Mouse (Mus musculus) B cell, adult 2 months (primary cell): ENCODE data around the gene Sertad2.

ENCODE experiments used
- DNase-seq, 2 experiments: peaks; one replicate each; pipeline ENCODE4 v3.0.0; 2022

Gene Sertad2

GRCm38 (mm10) chr11:20542739-20543452, at the start of gene Sertad2:
Sertad2 (plus strand) TSS chr11:20543253.
- DNase-seq = peak; percentile 94 to 96

GRCm38 (mm10) chr11:20493922-20494626, 49.0 kb upstream of the Sertad2 start:
- DNase-seq = no peak

GRCm38 (mm10) chr11:20500516-20500915, 42.5 kb upstream of the Sertad2 start:
- DNase-seq = peak; percentile 37 to 42

- no peak for DNase-seq
These were observed 41.7 kb upstream of the Sertad2 start for GRCm38 (mm10) chr11:20501160-20501955.

GRCm38 (mm10) chr11:20513574-20513973, 29.5 kb upstream of the Sertad2 start:
- no peak for DNase-seq

DNA sequence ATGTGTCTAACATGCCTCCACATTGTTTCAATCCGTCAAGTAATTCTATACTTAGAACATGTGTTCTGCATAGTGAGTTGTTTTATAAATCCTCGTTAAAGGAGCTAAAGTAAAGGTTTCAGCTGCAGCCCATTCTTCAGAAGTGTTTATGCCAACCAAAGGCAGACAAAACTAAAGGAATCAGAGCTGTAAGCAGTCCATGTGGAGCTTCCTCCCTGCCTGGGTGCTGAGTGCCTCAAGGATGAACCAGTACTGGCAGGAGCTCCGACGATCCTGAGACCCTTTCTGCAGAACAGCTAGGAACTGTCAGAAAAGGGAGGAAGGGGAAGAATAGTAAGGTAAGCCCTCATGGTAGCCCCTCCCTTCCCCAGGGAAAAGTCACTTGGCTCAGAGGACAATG, 28.3 kb upstream of the Sertad2 start:
- DNase-seq = no peak

DNA sequence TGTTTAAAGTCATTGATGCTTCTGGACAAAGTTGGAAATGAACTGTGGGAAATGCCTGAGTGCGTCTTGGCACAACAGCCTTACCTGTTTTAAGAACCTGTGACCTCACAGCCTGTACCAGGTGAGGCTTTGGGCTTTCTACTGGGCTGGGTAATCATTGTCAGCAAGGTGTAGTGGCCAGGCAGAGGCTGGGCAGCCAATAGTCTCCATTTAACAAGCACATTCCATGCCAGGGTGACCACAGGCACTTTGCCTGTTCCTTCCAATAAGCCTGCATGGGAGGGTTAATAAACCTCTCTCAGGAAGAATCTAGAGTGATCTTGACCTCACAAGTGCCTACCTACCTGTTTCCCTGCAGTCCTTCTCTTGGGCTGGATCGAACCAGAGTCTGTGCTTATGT, 21.7 kb upstream of the Sertad2 start:
- DNase-seq = no peak

- no peak for DNase-seq
These were observed 20.3 kb upstream of the Sertad2 start for GRCm38 (mm10) chr11:20522750-20523149.

GRCm38 (mm10) chr11:20524435-20524834, 18.6 kb upstream of the Sertad2 start:
- no peak for DNase-seq

DNA sequence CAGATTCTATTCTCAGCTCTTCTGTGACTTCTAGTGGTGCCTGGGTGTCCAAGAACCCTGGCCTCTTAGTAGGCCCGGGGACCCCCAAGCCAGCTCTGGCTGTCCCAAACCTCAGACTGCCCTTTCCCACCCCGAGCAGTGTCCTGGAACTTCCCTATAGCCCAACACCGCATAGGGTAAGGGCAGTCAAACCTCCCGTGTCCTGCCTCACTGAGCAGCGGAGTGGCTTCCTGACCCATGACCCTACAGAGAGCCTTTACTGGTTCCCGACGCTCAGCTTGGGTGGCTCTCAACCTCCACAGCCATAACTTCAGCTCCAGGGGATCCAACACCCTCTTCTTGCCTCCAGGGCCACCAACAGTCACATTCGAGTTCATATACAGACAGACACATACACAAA, 17.1 kb upstream of the Sertad2 start:
- DNase-seq = no peak

DNA sequence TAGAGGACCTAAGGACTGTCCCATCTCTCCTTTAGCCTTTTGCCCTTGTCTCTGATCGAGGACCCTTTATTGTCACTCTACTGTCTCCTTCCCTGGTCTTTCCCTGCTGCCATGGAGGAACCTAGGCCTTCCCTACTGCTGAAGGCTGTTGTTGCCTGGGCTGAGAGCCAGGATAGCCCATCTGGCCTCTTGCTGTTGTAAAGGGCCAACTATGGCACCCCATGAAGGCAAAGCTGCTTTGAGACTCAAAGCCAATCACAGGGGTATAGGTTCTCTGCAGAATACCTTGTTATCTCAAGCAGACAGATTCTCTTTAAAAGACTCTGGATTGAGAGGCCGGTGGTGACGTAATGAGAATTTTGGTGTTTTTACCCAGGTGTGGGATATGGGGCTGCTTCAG, 15.2 kb upstream of the Sertad2 start:
- no peak for DNase-seq

- no peak for DNase-seq
These were observed 11.4 kb upstream of the Sertad2 start for GRCm38 (mm10) chr11:20531682-20531991.

DNA sequence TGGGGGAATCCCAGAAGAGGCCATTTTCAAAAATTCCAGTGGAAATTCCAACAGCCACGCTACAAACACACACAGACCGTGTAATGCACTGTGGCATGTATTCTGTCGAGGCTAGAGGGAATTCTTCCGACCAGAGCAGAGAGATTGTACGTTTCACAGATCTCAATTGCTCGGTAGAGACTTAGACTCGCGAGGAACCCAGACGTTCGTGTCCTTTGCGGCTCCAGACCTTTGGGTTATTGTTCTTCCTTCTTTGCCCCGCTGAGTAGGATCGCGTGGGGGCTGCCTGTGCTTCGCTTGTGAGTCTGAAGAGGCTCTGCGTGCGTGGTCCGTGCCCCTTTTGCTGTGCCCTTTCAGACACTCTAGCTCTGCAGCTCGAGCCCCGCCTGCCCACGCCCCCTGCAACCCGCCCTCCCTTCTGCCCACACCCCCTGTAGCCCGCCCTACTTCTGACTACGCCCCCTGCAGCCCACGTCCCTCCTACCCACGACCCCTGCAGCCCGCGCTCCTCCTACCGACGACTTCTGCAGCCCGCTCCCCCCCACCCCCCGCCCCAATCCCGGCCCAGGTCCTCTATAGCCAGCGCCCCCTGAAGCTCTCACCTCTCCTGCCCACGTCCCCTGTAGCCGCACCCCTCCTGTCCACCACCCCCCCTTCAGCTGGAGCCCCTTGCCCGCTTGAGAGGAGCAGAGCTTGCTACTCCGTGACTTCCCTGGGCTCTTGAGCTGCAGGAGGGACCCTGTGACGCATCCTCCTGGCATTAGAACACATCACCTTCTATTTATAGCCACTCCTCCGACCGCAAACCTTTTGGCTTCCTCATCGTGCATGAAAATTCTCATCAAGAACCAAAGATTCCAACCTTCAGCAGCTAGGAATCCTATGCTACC, 10.8 kb upstream of the Sertad2 start:
- DNase-seq = peak; percentile 52 to 58

GRCm38 (mm10) chr11:20533231-20533630, 9.8 kb upstream of the Sertad2 start:
- no peak for DNase-seq

GRCm38 (mm10) chr11:20537221-20537620, 5.8 kb upstream of the Sertad2 start:
- no peak for DNase-seq

- DNase-seq = no peak
These were observed 4.6 kb upstream of the Sertad2 start for GRCm38 (mm10) chr11:20538496-20538895.

DNA sequence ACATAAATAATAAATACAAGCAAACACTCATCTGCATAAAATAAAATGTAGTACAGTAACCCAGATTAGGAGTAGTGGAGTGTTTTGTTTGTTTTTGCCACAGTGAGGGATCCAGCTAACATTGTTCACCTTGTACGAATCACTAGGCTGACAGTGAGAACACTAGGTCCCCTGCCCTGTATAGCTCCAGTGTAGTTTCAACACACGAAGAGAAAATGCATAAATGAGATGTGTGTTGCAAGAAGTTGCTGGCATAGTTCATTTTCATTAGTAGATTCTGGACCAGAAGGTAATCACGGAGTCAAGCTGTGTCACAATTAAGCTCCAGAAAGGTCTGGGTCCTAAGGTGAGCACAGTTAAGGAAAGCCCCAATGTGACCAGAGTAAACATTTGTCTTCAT, 1.8 kb upstream of the Sertad2 start:
- no peak for DNase-seq

GRCm38 (mm10) chr11:20541995-20542637, 937 bp upstream of the Sertad2 start:
- no peak for DNase-seq

GRCm38 (mm10) chr11:20543453-20544120, 534 bp downstream of the Sertad2 start:
- DNase-seq = peak in 1 of 2 experiments; percentile 35

DNA sequence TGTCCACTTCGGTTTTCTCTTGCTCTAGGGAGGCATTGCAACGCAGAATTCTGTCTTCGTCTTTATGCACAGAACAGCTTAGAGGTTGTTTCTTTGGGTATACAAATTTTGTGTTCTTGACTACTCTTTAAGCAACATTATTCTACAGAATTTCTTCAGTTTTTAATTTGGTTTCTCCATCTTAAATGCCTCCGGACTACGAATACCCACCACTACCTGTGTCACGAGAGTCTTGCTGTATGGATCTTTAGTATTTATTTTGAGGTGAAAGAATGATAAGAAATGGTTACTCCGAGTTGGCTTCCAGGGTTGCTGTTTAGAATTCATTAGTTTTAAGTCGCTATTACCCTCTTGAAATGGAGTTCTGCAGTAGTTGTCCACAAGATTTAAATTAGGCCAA, 1.3 kb downstream of the Sertad2 start:
- DNase-seq = no peak

DNA sequence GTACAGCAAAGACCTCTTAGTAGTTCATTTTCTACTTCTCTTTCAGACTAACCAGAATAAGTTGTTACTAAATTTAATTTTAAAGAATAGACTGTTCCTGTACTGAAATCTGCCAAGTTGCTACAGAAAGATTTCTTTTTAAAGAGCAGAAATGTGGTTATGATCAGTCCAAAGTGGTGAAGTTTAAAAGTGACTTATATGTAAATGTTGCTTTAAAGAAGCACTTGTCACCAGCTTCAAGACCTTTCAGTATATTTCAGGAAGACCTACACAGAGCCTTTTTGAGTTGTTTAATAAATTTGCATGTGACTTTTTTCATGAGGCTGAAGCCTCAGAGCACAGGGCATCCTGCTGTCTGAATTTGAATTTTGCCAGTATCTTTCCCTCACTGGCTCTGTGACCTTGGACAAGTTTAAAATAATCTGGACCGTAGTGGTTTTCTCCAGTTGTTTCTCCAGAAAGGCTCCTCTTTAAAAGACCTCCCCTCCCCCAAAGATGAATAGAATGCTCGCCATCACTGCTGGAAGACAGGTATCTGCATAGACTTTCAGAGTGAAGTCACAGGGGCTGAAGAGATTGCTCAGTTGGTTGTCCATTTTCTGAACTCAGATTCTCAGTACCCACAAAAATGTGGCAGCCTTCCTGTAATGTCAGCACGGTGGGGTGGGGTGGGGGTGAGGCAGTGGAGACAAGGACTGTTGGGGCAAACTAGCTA, 1.9 kb downstream of the Sertad2 start:
- no peak for DNase-seq
